In the genomic region with DNA sequence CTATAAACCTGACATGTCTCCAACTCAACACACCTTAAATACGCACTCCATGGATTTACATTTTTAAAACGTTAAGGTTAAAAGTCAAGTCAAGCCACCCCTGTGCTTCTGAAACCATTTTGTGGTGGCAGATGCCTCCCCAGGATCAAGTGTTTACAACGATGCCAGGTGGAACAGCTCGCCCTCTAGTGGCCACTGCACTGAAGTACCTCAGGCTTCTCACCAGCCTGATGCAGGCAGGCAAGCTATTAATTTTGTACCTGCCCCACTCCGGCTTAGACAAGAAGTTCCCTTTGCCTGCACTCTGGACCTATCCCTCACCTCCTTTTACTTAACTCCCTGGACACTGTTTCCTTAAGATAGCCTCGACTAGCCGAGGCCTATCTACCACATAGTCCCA, we compare ENCODE assay signal across 8 mouse cellular contexts. TPM values are rescaled to one million over a fixed set of nuclear protein-coding genes. Genes with fewer than 3 reads are reported as not detected.
DNase-seq lines count a peak whose midpoint lies in the region; ATAC-seq and TF ChIP-seq lines count a peak whose summit lies in the region.

No protein-coding gene starts in this region.

- H3K36me3 ChIP-seq in C2C12 (ENCODE audit: control insufficient read depth, insufficient read depth), result no peaks in the 10 kb centered on the region
- H3K36me3 ChIP-seq in lung, postnatal 0 days (ENCODE audit: insufficient read depth, low read length), result no peaks in the 10 kb centered on the region

- no peak overlapping the region for H3K9ac ChIP-seq in lung, postnatal 0 days (replicated peaks; ENCODE audit: low read depth)

- H3K27me3 ChIP-seq in C2C12 (ENCODE audit: control insufficient read depth, insufficient read depth, insufficient read length), result no peaks in the 10 kb centered on the region
- H3K27me3 ChIP-seq in lung, postnatal 0 days (replicated peaks; ENCODE audit: insufficient read depth, low read length), result no peaks in the 10 kb centered on the region

- H3K9me3 ChIP-seq in lung, postnatal 0 days (ENCODE audit: low read length), result no peaks in the 10 kb centered on the region

- no peaks in the 10 kb centered on the region for H3K79me3 ChIP-seq in C2C12 (ENCODE audit: low read depth)

- no peaks in the 10 kb centered on the region for H3K79me2 ChIP-seq in C2C12 (ENCODE audit: control insufficient read depth, insufficient read depth)

- TF ChIP-seq EP300 in lung, postnatal 0 days (IDR thresholded peaks at IDR 0.05), result no peak

- no peak overlapping the region for H3K4me2 ChIP-seq in lung, postnatal 0 days (replicated peaks; ENCODE audit: low read depth, low read length)

- no peak overlapping the region for H3K4me3 ChIP-seq in C2C12 (ENCODE audit: insufficient read depth, poor library complexity, severe bottlenecking)
- H3K4me3 ChIP-seq in lung, postnatal 0 days (ENCODE audit: low read depth, low read length), result no peak overlapping the region

- H3K4me1 ChIP-seq in lung, postnatal 0 days (ENCODE audit: insufficient read depth, low read depth, low read length), result no peaks in the 10 kb centered on the region

- peak; percentile 74 for DNase-seq in ZHBTc4 (ENCODE audit: low read depth, low spot score)
- peak; percentile 74 to 80 for DNase-seq in cerebellum, postnatal 36 days
- DNase-seq in gastrocnemius, postnatal 36 days, result peak; percentile 41 to 48
- DNase-seq in kidney, postnatal 14 days, result peak; percentile 64
- DNase-seq in lung, postnatal 0 days (ENCODE audit: low spot score), result peak; percentile 74
- DNase-seq in retina, adult 2 months (ENCODE audit: low read depth, low spot score), result peak; percentile 41
- peak; percentile 70 for DNase-seq in thymus, postnatal 14 days

- intact Hi-C loops in gastrocnemius, postnatal 36 days (cut with DNase I), result no loop called here

- TF ChIP-seq CTCF in C2C12 (IDR thresholded peaks at IDR 0.05; ENCODE audit: control insufficient read depth, insufficient read depth, insufficient read length), result peak; percentile 86
- TF ChIP-seq CTCF in lung, postnatal 0 days (IDR thresholded peaks at IDR 0.05), result peak; percentile 96

- 27% methylated on average over 7 of the region's 7 CpGs for WGBS in lung, postnatal 0 days

- H3K27ac ChIP-seq in lung, postnatal 0 days (ENCODE audit: low read length), result no peak overlapping the region

- H3ac ChIP-seq in C2C12 (ENCODE audit: control insufficient read depth, insufficient read length, low read depth), result no peak overlapping the region

- ATAC-seq in lung, postnatal 0 days, result peak; percentile 40

TF ChIP-seq in C2C12, 6 proteins besides CTCF, POLR2A, EP300 and RAD21:
- TF ChIP-seq USF1 (IDR thresholded peaks at IDR 0.05; ENCODE audit: low read depth) (no peak), MAX (IDR thresholded peaks at IDR 0.05) (no peak), MYOD1 (IDR thresholded peaks at IDR 0.05; ENCODE audit: control insufficient read depth, insufficient read length, low read depth) (no peak), MYOG (IDR thresholded peaks at IDR 0.05; ENCODE audit: control insufficient read depth, extremely low read depth, insufficient read length) (no peak), CEBPB (IDR thresholded peaks at IDR 0.05; ENCODE audit: low read depth) (no peak), FOSL1 (IDR thresholded peaks at IDR 0.05; ENCODE audit: insufficient read depth, low read length, poor library complexity, severe bottlenecking) (no peak)

RNA-seq across cellular contexts. Expression of gene Fndc9, which starts 16.7 kb away (rescaled TPM):
- polyA plus RNA-seq in C2C12 (2012; fragmentation: generic; extraction: Trizol), result 0.09 TPM
- total RNA-seq in gastrocnemius, postnatal 36 days (2021), result not detected
- polyA plus RNA-seq in lung, postnatal 0 days (2015; fragmentation: Nextera tagmentation; extraction: Ambion mirVana), result not detected in 2 replicates
